Mouse (Mus musculus): ENCODE results near the gene Trpc5. TPM values are rescaled to one million over a fixed set of nuclear protein-coding genes. Genes with fewer than 3 reads are reported as not detected.
A peak's percentile ranks its signal among the peaks of the same experiment; 100 is the strongest.

Trpc5 gene
- total and polyA plus RNA-seq, 2 experiments = not detected

GRCm38 (mm10) chrX:144421091-144421490, 266.9 kb downstream of the Trpc5 start:
- TF ChIP-seq POLR2A (IDR thresholded peaks at IDR 0.05; ENCODE audit: extremely low read depth, insufficient read depth, low read length) (no peak), CTCF (IDR thresholded peaks at IDR 0.05; ENCODE audit: low read depth, low read length) (no peak)
- Histone ChIP-seq H3K36me3 (ENCODE audit: control insufficient read depth, insufficient read depth, low read length) (no peaks in the 10 kb centered on the region), H3K79me2 (ENCODE audit: control insufficient read depth, insufficient read depth, low read length) (no peaks in the 10 kb centered on the region), H3K4me1 (ENCODE audit: control insufficient read depth, insufficient read depth, low read length) (no peaks in the 10 kb centered on the region), H3K27ac (replicated peaks; ENCODE audit: insufficient read depth, low read depth, low read length) (no peak overlapping the region), H3K4me3 (ENCODE audit: insufficient read depth, low read depth, low read length) (no peak overlapping the region), H3K27me3 (ENCODE audit: control insufficient read depth, insufficient read depth, low read length) (no peaks in the 10 kb centered on the region), H3K9ac (ENCODE audit: low read depth, low read length) (no peak overlapping the region)
- DNase-seq (ENCODE audit: extremely low read depth, low read depth, low spot score) = no peak
- 91% methylated on average over 1 of the region's 1 CpGs for WGBS

DNA sequence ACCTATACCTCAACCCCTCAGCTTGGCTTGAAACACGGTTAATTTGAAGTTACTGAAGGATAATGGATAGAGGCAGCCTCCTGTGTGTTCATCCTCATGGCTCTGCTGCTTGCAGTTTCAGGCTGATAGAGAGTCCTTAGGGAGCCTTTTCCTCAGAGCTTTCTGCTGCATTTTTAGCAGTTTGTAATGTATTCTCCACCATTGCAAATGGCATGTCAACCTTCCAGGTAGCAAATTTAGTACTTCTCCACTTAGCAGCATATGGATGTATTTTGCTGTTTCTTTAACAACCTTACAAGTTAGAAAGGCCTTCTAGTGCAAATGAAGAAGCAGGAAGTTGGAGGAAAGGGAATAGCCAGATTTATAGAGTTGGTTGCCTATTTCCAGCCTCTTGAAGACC, 267.7 kb downstream of the Trpc5 start:
- no peak for TF ChIP-seq POLR2A (IDR thresholded peaks at IDR 0.05; ENCODE audit: extremely low read depth, insufficient read depth, low read length)
- TF ChIP-seq CTCF (IDR thresholded peaks at IDR 0.05; ENCODE audit: low read depth, low read length) = no peak
- Histone ChIP-seq H3K9ac (ENCODE audit: low read depth, low read length) (no peak overlapping the region), H3K4me3 (ENCODE audit: insufficient read depth, low read depth, low read length) (no peak overlapping the region), H3K4me1 (ENCODE audit: control insufficient read depth, insufficient read depth, low read length) (no peaks in the 10 kb centered on the region), H3K27ac (replicated peaks; ENCODE audit: insufficient read depth, low read depth, low read length) (no peak overlapping the region), H3K27me3 (ENCODE audit: control insufficient read depth, insufficient read depth, low read length) (no peaks in the 10 kb centered on the region), H3K36me3 (ENCODE audit: control insufficient read depth, insufficient read depth, low read length) (no peaks in the 10 kb centered on the region), H3K79me2 (ENCODE audit: control insufficient read depth, insufficient read depth, low read length) (no peaks in the 10 kb centered on the region)
- DNase-seq (ENCODE audit: extremely low read depth, low read depth, low spot score) = no peak
- WGBS = 81% methylated on average over 1 of the region's 1 CpGs

DNA sequence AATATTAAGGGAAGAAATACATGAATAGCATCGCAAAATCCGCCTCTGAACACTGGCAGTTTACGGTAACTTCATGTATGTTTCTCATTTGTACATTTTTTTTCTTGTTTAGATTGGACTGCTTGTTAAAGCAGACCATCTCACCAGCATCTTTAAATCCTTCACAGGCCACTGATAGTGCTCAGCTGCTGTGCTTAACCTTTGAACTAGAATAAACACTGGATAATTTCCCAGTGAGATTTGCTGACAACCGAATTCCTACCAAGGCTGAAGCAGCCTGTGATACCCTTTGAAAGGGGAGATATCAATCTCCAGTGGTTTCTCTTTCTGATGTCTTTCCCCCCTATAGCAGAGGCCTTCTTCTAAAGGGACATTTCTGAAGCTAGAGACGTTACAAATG, 279.9 kb downstream of the Trpc5 start:
- Histone ChIP-seq H3K4me1 (ENCODE audit: control insufficient read depth, insufficient read depth, low read length) (no peaks in the 10 kb centered on the region), H3K36me3 (ENCODE audit: control insufficient read depth, insufficient read depth, low read length) (no peaks in the 10 kb centered on the region), H3K27me3 (ENCODE audit: control insufficient read depth, insufficient read depth, low read length) (no peaks in the 10 kb centered on the region), H3K79me2 (ENCODE audit: control insufficient read depth, insufficient read depth, low read length) (no peaks in the 10 kb centered on the region), H3K9ac (ENCODE audit: low read depth, low read length) (no peak overlapping the region), H3K27ac (replicated peaks; ENCODE audit: insufficient read depth, low read depth, low read length) (no peak overlapping the region), H3K4me3 (ENCODE audit: insufficient read depth, low read depth, low read length) (no peak overlapping the region)
- TF ChIP-seq POLR2A (IDR thresholded peaks at IDR 0.05; ENCODE audit: extremely low read depth, insufficient read depth, low read length) (no peak), CTCF (IDR thresholded peaks at IDR 0.05; ENCODE audit: low read depth, low read length) (no peak)
- DNase-seq (ENCODE audit: extremely low read depth, low read depth, low spot score) = peak; percentile 15
- 45% methylated on average over 5 of the region's 5 CpGs for WGBS

DNA sequence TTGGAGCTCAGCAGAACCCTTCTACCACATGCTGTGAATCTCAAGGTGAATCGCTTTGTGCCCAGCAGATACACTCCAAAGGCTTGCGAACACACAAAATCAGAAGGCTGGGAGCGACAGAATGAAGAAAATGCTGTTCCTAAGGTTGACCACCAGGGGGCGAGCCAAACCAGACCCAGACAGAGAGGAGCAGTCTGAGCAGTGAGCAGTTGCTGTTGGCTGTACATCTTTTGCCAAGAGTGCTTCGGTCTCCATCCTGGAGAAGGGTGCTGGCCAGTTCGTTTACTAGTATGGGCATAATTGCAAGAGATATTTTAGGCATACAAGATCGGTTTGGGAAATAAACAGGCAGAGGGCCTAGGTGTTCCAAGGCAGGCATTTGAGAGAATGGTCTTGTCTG, 284.5 kb downstream of the Trpc5 start:
- TF ChIP-seq POLR2A (IDR thresholded peaks at IDR 0.05; ENCODE audit: extremely low read depth, insufficient read depth, low read length) = no peak
- peak; percentile 75 for TF ChIP-seq CTCF (IDR thresholded peaks at IDR 0.05; ENCODE audit: low read depth, low read length)
- H3K36me3 ChIP-seq (ENCODE audit: control insufficient read depth, insufficient read depth, low read length) = no peaks in the 10 kb centered on the region
- H3K4me3 ChIP-seq (ENCODE audit: insufficient read depth, low read depth, low read length) = no peak overlapping the region
- peak; percentile 27 for DNase-seq (ENCODE audit: extremely low read depth, low read depth, low spot score)
- no peaks in the 10 kb centered on the region for H3K4me1 ChIP-seq (ENCODE audit: control insufficient read depth, insufficient read depth, low read length)
- no peak overlapping the region for H3K9ac ChIP-seq (ENCODE audit: low read depth, low read length)
- WGBS = 17% methylated on average over 7 of the region's 7 CpGs
- no peaks in the 10 kb centered on the region for H3K27me3 ChIP-seq (ENCODE audit: control insufficient read depth, insufficient read depth, low read length)
- no peaks in the 10 kb centered on the region for H3K79me2 ChIP-seq (ENCODE audit: control insufficient read depth, insufficient read depth, low read length)
- no peak overlapping the region for H3K27ac ChIP-seq (replicated peaks; ENCODE audit: insufficient read depth, low read depth, low read length)

- no peak overlapping the region for H3K27ac ChIP-seq (replicated peaks; ENCODE audit: insufficient read depth, low read depth, low read length)
- no peaks in the 10 kb centered on the region; the same call in 1 of the 2 replicates for H3K36me3 ChIP-seq (ENCODE audit: control insufficient read depth, insufficient read depth, low read length)
- WGBS = 75% methylated on average over 2 of the region's 2 CpGs
- TF ChIP-seq CTCF (IDR thresholded peaks at IDR 0.05; ENCODE audit: low read depth, low read length) (no peak), POLR2A (IDR thresholded peaks at IDR 0.05; ENCODE audit: extremely low read depth, insufficient read depth, low read length) (no peak)
- H3K4me3 ChIP-seq (ENCODE audit: insufficient read depth, low read depth, low read length) = no peak overlapping the region
- DNase-seq (ENCODE audit: extremely low read depth, low read depth, low spot score) = no peak
- no peaks in the 10 kb centered on the region for H3K79me2 ChIP-seq (ENCODE audit: control insufficient read depth, insufficient read depth, low read length)
- H3K27me3 ChIP-seq (ENCODE audit: control insufficient read depth, insufficient read depth, low read length) = no peaks in the 10 kb centered on the region
- no peaks in the 10 kb centered on the region for H3K4me1 ChIP-seq (ENCODE audit: control insufficient read depth, insufficient read depth, low read length)
- no peak overlapping the region for H3K9ac ChIP-seq (ENCODE audit: low read depth, low read length)
Observed at GRCm38 (mm10) chrX:144374196-144374595, 313.8 kb downstream of the Trpc5 start.

GRCm38 (mm10) chrX:144338355-144338754, 349.6 kb downstream of the Trpc5 start:
- Histone ChIP-seq H3K79me2 (ENCODE audit: control insufficient read depth, insufficient read depth, low read length) (no peaks in the 10 kb centered on the region), H3K27ac (replicated peaks; ENCODE audit: insufficient read depth, low read depth, low read length) (no peak overlapping the region), H3K4me3 (ENCODE audit: insufficient read depth, low read depth, low read length) (no peak overlapping the region), H3K36me3 (ENCODE audit: control insufficient read depth, insufficient read depth, low read length) (no peaks in the 10 kb centered on the region), H3K27me3 (ENCODE audit: control insufficient read depth, insufficient read depth, low read length) (no peaks in the 10 kb centered on the region), H3K9ac (ENCODE audit: low read depth, low read length) (no peak overlapping the region), H3K4me1 (ENCODE audit: control insufficient read depth, insufficient read depth, low read length) (no peaks in the 10 kb centered on the region)
- no peak for TF ChIP-seq CTCF (IDR thresholded peaks at IDR 0.05; ENCODE audit: low read depth, low read length)
- no peak for TF ChIP-seq POLR2A (IDR thresholded peaks at IDR 0.05; ENCODE audit: extremely low read depth, insufficient read depth, low read length)
- DNase-seq (ENCODE audit: extremely low read depth, low read depth, low spot score) = peak; percentile 3
